Mouse (Mus musculus): ENCODE measurements around the gene Zswim9. TPM values are rescaled to one million over a fixed set of nuclear protein-coding genes. Genes with fewer than 3 reads are reported as not detected.
"Not testable (repeated sequence)": the region's sequence is repeated elsewhere in the genome, so short reads cannot be mapped to it uniquely, and the experiment has no call there.

Gene Zswim9
- polyA plus RNA-seq, 1 experiment from 2014 or later = 9.3 TPM

GRCm38 (mm10) chr7:13295256-13295655 lies 16.7 kb upstream of the Zswim9 start:
- Histone ChIP-seq H3K4me2 (no peak overlapping the region), H3K4me3 (no peak overlapping the region), H3K9ac (no peak overlapping the region), H3K27me3 (no peaks in the 10 kb centered on the region), H3K9me3 (no peaks in the 10 kb centered on the region), H3K27ac (no peak overlapping the region), H3K4me1 (no peaks in the 10 kb centered on the region), H3K36me3 (peaks cover 88% of the 10 kb centered on the region)
- no peak for ATAC-seq (ENCODE audit: insufficient number of reproducible peaks, low FRiP score, low TSS enrichment, low read depth)
- 90% methylated on average over 7 of the region's 7 CpGs for WGBS

- 79% methylated on average over 11 of the region's 11 CpGs for WGBS
- Histone ChIP-seq H3K27ac (no peak overlapping the region), H3K4me1 (no peaks in the 10 kb centered on the region), H3K4me2 (no peak overlapping the region), H3K36me3 (peaks cover 86% of the 10 kb centered on the region), H3K4me3 (no peak overlapping the region), H3K9me3 (no peaks in the 10 kb centered on the region), H3K9ac (no peak overlapping the region), H3K27me3 (no peaks in the 10 kb centered on the region)
- ATAC-seq (ENCODE audit: insufficient number of reproducible peaks, low FRiP score, low TSS enrichment, low read depth) = no peak
Observed at GRCm38 (mm10) chr7:13293878-13294855, 15.6 kb upstream of the Zswim9 start.

GRCm38 (mm10) chr7:13291370-13291769 lies 12.8 kb upstream of the Zswim9 start:
- Histone ChIP-seq H3K27ac (no peak overlapping the region), H3K9ac (no peak overlapping the region), H3K9me3 (no peaks in the 10 kb centered on the region), H3K4me1 (no peaks in the 10 kb centered on the region), H3K36me3 (peaks cover 74% of the 10 kb centered on the region), H3K4me3 (no peak overlapping the region), H3K4me2 (no peak overlapping the region), H3K27me3 (no peaks in the 10 kb centered on the region)
- WGBS = 91% methylated on average over 2 of the region's 2 CpGs
- no peak for ATAC-seq (ENCODE audit: insufficient number of reproducible peaks, low FRiP score, low TSS enrichment, low read depth)

GRCm38 (mm10) chr7:13290041-13290675 lies 11.6 kb upstream of the Zswim9 start:
- peaks cover 72% of the 10 kb centered on the region for H3K36me3 ChIP-seq

DNA sequence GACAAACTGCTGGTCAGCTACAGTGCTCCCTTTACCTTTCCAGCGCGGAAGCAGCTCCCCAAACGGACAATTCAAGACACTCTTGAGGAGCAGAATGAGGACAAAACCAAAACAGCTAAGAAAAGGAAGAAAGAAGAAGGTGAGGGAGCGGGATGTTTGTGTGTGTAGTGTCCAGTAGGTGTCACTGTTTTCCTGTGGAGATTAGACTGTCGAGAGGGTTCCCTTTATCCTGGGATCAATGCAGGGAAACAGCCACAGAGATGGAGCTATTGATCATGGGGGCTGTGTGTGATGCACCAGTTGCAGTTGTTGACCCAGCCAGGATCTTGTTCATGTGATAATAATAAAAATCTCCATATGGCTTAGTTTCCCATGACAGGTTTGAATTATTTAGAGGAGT lies 10.1 kb upstream of the Zswim9 start:
- ATAC-seq (ENCODE audit: insufficient number of reproducible peaks, low FRiP score, low TSS enrichment, low read depth) = no peak
- Histone ChIP-seq H3K9me3 (no peaks in the 10 kb centered on the region), H3K27me3 (no peaks in the 10 kb centered on the region), H3K27ac (no peak overlapping the region), H3K4me1 (no peaks in the 10 kb centered on the region), H3K9ac (no peak overlapping the region), H3K4me3 (no peak overlapping the region), H3K36me3 (peaks cover 74% of the 10 kb centered on the region), H3K4me2 (no peak overlapping the region)
- 49% methylated on average over 5 of the region's 5 CpGs for WGBS

More at GRCm38 (mm10) chr7:13290041-13290675, 11.6 kb upstream of the Zswim9 start:
- H3K4me3 ChIP-seq = no peak overlapping the region
- no peaks in the 10 kb centered on the region for H3K9me3 ChIP-seq
- H3K27me3 ChIP-seq = no peaks in the 10 kb centered on the region
- no peaks in the 10 kb centered on the region for H3K4me1 ChIP-seq
- no peak overlapping the region for H3K27ac ChIP-seq
- H3K9ac ChIP-seq = no peak overlapping the region
- H3K4me2 ChIP-seq = no peak overlapping the region
- ATAC-seq (ENCODE audit: insufficient number of reproducible peaks, low FRiP score, low TSS enrichment, low read depth) = no peak
- 96% methylated on average over 1 of the region's 1 CpGs for WGBS

DNA sequence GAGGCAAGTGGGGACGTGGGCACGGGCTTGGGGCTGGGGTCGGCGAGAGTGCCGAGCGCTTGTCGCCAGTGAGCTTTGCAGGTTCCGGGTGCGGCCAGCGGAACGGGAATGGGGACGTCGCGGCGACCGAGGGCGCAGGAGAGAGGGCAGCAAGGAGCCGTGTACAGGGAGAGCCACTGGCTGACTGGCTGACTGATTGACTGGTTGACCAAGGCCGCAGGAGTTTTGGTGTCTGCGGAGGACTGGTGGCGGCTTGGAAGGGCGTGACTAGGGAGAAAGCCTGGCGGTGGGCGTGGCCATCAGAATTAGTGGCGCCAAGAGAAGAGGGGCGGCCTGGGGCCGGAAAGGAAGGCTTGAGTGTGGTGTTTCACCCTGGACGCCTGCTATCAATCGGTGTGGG lies 436 bp upstream of the Zswim9 start:
- under 1% methylated on average over 16 of the region's 29 CpGs for WGBS
- peak overlapping the region; percentile 87; the same call in 1 of the 2 replicates for H3K27ac ChIP-seq
- ATAC-seq (ENCODE audit: insufficient number of reproducible peaks, low FRiP score, low TSS enrichment, low read depth); H3K27me3 ChIP-seq; H3K9ac ChIP-seq; H3K9me3 ChIP-seq; H3K4me1 ChIP-seq: not testable (repeated sequence)
- peaks cover 52% of the 10 kb centered on the region for H3K36me3 ChIP-seq
- peak overlapping the region; percentile 73 for H3K4me2 ChIP-seq
- peak overlapping the region; percentile 80 for H3K4me3 ChIP-seq

DNA sequence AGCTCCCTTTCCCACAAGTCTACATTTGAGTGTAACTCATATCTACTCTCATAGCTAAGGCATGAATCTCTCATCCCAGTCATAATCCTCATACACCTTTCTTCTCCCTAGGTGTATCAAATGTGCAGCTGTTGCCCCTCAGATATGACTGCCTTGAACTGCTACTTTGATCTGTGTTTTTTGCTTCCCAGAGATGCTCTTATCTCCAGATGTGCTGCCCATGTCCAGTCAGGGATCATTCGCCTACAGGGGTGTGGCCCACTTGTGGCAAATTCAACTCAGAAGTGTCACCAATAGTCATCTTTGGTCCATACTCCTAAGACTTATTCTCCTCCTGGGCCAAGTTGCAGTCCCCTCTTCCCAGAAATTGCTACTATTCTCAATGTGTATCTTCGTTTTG lies 688 bp downstream of the Zswim9 start:
- Histone ChIP-seq H3K9ac (peak overlapping the region; percentile 81), H3K27me3 (no peaks in the 10 kb centered on the region), H3K4me1 (peaks cover 6% of the 10 kb centered on the region; the same call in 1 of the 2 replicates), H3K36me3 (peaks cover 53% of the 10 kb centered on the region), H3K27ac (peak overlapping the region; percentile 87), H3K9me3 (no peaks in the 10 kb centered on the region), H3K4me2 (peak overlapping the region; percentile 73), H3K4me3 (peak overlapping the region; percentile 80)
- 27% methylated on average over 2 of the region's 2 CpGs for WGBS
- ATAC-seq (ENCODE audit: insufficient number of reproducible peaks, low FRiP score, low TSS enrichment, low read depth) = no peak

GRCm38 (mm10) chr7:13277081-13277480 lies 1.4 kb downstream of the Zswim9 start, which contains the start of gene Lig1:
Gene Lig1, plus strand, starts transcription at chr7:13277283.
- peak within 1 kb of the TSS; percentile 87 for H3K27ac ChIP-seq
- peaks cover 6% of the 10 kb centered on the region; the same call in 1 of the 2 replicates for H3K4me1 ChIP-seq
- H3K9ac ChIP-seq = peak within 1 kb of the TSS; percentile 81
- 98% methylated on average over 16 of the region's 16 CpGs for WGBS
- no peaks in the 10 kb centered on the region for H3K9me3 ChIP-seq
- no peaks in the 10 kb centered on the region for H3K27me3 ChIP-seq
- peaks cover 46% of the 10 kb centered on the region for H3K36me3 ChIP-seq
- no peak for ATAC-seq (ENCODE audit: insufficient number of reproducible peaks, low FRiP score, low TSS enrichment, low read depth)
- H3K4me2 ChIP-seq = peak within 1 kb of the TSS; percentile 73
- peak within 1 kb of the TSS; percentile 80 for H3K4me3 ChIP-seq

GRCm38 (mm10) chr7:13271704-13272103 lies 6.8 kb downstream of the Zswim9 start:
- Histone ChIP-seq H3K27ac (no peak overlapping the region), H3K9ac (no peak overlapping the region), H3K36me3 (peaks cover 34% of the 10 kb centered on the region), H3K4me1 (no peaks in the 10 kb centered on the region), H3K27me3 (no peaks in the 10 kb centered on the region), H3K9me3 (no peaks in the 10 kb centered on the region), H3K4me2 (no peak overlapping the region), H3K4me3 (no peak overlapping the region)
- no peak for ATAC-seq (ENCODE audit: insufficient number of reproducible peaks, low FRiP score, low TSS enrichment, low read depth)
- 90% methylated on average over 1 of the region's 1 CpGs for WGBS

- Histone ChIP-seq H3K9me3 (no peaks in the 10 kb centered on the region), H3K36me3 (peaks cover 11% of the 10 kb centered on the region), H3K4me1 (no peaks in the 10 kb centered on the region), H3K9ac (no peak overlapping the region), H3K4me2 (no peak overlapping the region), H3K4me3 (no peak overlapping the region), H3K27me3 (no peaks in the 10 kb centered on the region), H3K27ac (no peak overlapping the region)
- ATAC-seq (ENCODE audit: insufficient number of reproducible peaks, low FRiP score, low TSS enrichment, low read depth) = no peak
- 84% methylated on average over 11 of the region's 11 CpGs for WGBS
Observed at GRCm38 (mm10) chr7:13269394-13269793, 9.1 kb downstream of the Zswim9 start.

DNA sequence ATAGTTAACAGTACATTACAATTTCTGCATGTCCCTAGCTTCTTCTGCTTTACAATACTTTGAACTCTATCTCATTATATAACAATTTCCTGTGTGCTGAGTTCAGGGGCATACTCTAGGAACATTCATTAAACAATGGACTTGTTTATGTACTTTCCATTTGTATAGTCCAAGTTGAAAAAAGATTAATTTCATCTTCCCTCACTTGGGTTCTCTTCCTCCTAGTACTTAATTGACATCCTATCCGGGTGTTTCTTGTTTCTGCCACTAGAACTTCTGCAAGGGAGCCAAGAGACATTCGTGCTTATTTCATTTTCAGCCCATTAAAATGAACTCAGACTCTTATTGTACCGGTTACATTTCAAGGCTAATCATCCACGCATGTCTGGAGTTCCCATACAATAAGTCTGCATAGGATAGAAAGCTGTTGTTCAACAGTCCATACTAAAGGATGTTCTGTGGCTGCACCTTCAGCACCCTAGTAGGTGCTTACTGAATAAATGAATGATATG lies 9.7 kb downstream of the Zswim9 start:
- no peak overlapping the region for H3K4me2 ChIP-seq
- H3K4me1 ChIP-seq = no peaks in the 10 kb centered on the region
- H3K27ac ChIP-seq = no peak overlapping the region
- no peak overlapping the region for H3K4me3 ChIP-seq
- no peak overlapping the region for H3K9ac ChIP-seq
- no peaks in the 10 kb centered on the region for H3K9me3 ChIP-seq
- H3K27me3 ChIP-seq = no peaks in the 10 kb centered on the region
- WGBS = 81% methylated on average over 4 of the region's 4 CpGs
- H3K36me3 ChIP-seq = peaks cover 6% of the 10 kb centered on the region
- no peak for ATAC-seq (ENCODE audit: insufficient number of reproducible peaks, low FRiP score, low TSS enrichment, low read depth)

DNA sequence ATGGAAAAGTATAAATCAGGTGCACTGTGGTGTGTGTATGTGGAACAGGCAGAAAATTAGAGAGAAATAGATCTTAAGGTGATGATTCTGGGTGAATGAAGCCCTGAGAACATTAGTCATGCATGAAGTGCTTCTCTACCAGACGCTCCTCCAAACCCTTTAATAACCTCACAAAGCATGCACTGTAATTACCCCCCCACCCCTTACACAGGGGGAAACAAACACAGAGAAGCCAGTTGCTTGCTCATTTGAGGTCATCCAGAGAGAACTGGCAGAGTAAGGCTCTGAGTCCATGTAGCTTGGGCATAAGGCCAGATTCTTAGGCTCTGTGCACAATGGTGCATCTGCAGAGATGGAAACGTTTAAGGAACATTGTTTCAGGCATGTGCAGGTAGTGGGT lies 14.1 kb downstream of the Zswim9 start:
- H3K27me3 ChIP-seq = no peaks in the 10 kb centered on the region
- ATAC-seq (ENCODE audit: insufficient number of reproducible peaks, low FRiP score, low TSS enrichment, low read depth) = no peak
- H3K9ac ChIP-seq = no peak overlapping the region
- no peak overlapping the region for H3K4me2 ChIP-seq
- WGBS = 68% methylated on average over 2 of the region's 2 CpGs
- H3K27ac ChIP-seq = no peak overlapping the region
- no peaks in the 10 kb centered on the region for H3K4me1 ChIP-seq
- H3K9me3 ChIP-seq = no peaks in the 10 kb centered on the region
- no peak overlapping the region for H3K4me3 ChIP-seq
- H3K36me3 ChIP-seq = peaks cover 4% of the 10 kb centered on the region; the same call in 1 of the 2 replicates

Measured in limb, embryonic 15.5 days (tissue).